In genomic region chrX:102493992-102494730, GRCm38 (mm10) we compare ENCODE assay signal across 9 mouse cellular contexts. TPM values are rescaled to one million over a fixed set of nuclear protein-coding genes. Genes with fewer than 3 reads are reported as not detected.
DNase-seq lines count a peak whose midpoint lies in the region; ATAC-seq and TF ChIP-seq lines count a peak whose summit lies in the region.
"Had no signal": no experiment of that assay in that cellular context is flagged by ENCODE, and none has a peak within 500 bp of the region (broad histone marks: within the 10 kb centered on the region; RNA-seq: fewer than 3 reads in every experiment).

No protein-coding gene starts in this region.

- H3K4me3 ChIP-seq in embryonic facial prominence, embryonic 11.5 days (ENCODE audit: low read depth, low read length): no peak overlapping the region
- no peak overlapping the region for H3K4me3 ChIP-seq in embryonic facial prominence, embryonic 10.5 days
- H3K4me3 ChIP-seq in liver, postnatal 0 days (ENCODE audit: low read depth, low read length): no peak overlapping the region
- no peak overlapping the region for H3K4me3 ChIP-seq in liver, embryonic 11.5 days (ENCODE audit: low read depth, low read length)
- H3K4me3 ChIP-seq in intestine, embryonic 16.5 days (ENCODE audit: low read length): no peak overlapping the region
- H3K4me3 ChIP-seq: limb, embryonic 13.5 days had no signal

- H3K27me3 ChIP-seq in embryonic facial prominence, embryonic 11.5 days (ENCODE audit: control insufficient read depth, insufficient read depth, low read length): no peaks in the 10 kb centered on the region
- peaks cover 51% of the 10 kb centered on the region for H3K27me3 ChIP-seq in embryonic facial prominence, embryonic 10.5 days (replicated peaks; ENCODE audit: low read depth, poor library complexity, severe bottlenecking)
- no peaks in the 10 kb centered on the region for H3K27me3 ChIP-seq in liver, postnatal 0 days (ENCODE audit: insufficient read depth, low read length)
- no peaks in the 10 kb centered on the region; the same call in 1 of the 2 replicates for H3K27me3 ChIP-seq in liver, embryonic 11.5 days (replicated peaks; ENCODE audit: control insufficient read depth, insufficient read depth, low read length)
- 0 out of 2 replicates have a peak, but pooled peaks cover 1% of the 10 kb centered on the region for H3K27me3 ChIP-seq in intestine, embryonic 16.5 days (replicated peaks; ENCODE audit: control insufficient read depth, insufficient read depth, low read length)

- no peaks in the 10 kb centered on the region for H3K9me3 ChIP-seq in embryonic facial prominence, embryonic 11.5 days (replicated peaks; ENCODE audit: control insufficient read depth, low read length)
- H3K9me3 ChIP-seq in embryonic facial prominence, embryonic 10.5 days: no peaks in the 10 kb centered on the region
- no peaks in the 10 kb centered on the region for H3K9me3 ChIP-seq in liver, postnatal 0 days (ENCODE audit: low read length)
- no peaks in the 10 kb centered on the region for H3K9me3 ChIP-seq in liver, embryonic 11.5 days (ENCODE audit: control insufficient read depth, low read length)
- no peaks in the 10 kb centered on the region for H3K9me3 ChIP-seq in intestine, embryonic 16.5 days (ENCODE audit: control insufficient read depth, low read length)
- H3K9me3 ChIP-seq: limb, embryonic 13.5 days had no signal

- TF ChIP-seq EP300 in liver, postnatal 0 days (IDR thresholded peaks at IDR 0.05; ENCODE audit: low read depth): no peak

- peak; percentile 36 for DNase-seq in embryonic facial prominence, embryonic 11.5 days (ENCODE audit: low spot score)
- no peak for DNase-seq in embryonic facial prominence, embryonic 10.5 days (ENCODE audit: low spot score)
- no peak for DNase-seq in liver, postnatal 0 days
- no peak for DNase-seq in liver, embryonic 11.5 days (ENCODE audit: low spot score)
- DNase-seq in NIH3T3 (ENCODE audit: low read depth): peak; percentile 67
- no peak for DNase-seq in spleen, postnatal 14 days (ENCODE audit: low spot score in 2 of 2)

- WGBS in embryonic facial prominence, embryonic 11.5 days: 70% methylated on average over 6 of the region's 6 CpGs
- 71% methylated on average over 6 of the region's 6 CpGs for WGBS in embryonic facial prominence, embryonic 10.5 days
- 65% methylated on average over 6 of the region's 6 CpGs for WGBS in liver, postnatal 0 days (ENCODE audit: insufficient replicate concordance)
- WGBS in liver, embryonic 11.5 days: 63% methylated on average over 6 of the region's 6 CpGs
- 69% methylated on average over 6 of the region's 6 CpGs for WGBS in intestine, embryonic 16.5 days

- no peaks in the 10 kb centered on the region for H3K36me3 ChIP-seq in embryonic facial prominence, embryonic 11.5 days (replicated peaks; ENCODE audit: control insufficient read depth, insufficient read depth, low read depth, low read length)
- H3K36me3 ChIP-seq in embryonic facial prominence, embryonic 10.5 days (replicated peaks): peaks cover 15% of the 10 kb centered on the region
- peaks cover under 1% of the 10 kb centered on the region for H3K36me3 ChIP-seq in liver, postnatal 0 days (replicated peaks; ENCODE audit: insufficient read depth, low read length)
- H3K36me3 ChIP-seq in liver, embryonic 11.5 days (ENCODE audit: control insufficient read depth, insufficient read depth, low read length): no peaks in the 10 kb centered on the region
- no peaks in the 10 kb centered on the region for H3K36me3 ChIP-seq in intestine, embryonic 16.5 days (ENCODE audit: control insufficient read depth, insufficient read depth, low read length)

- ATAC-seq in embryonic facial prominence, embryonic 11.5 days (replicated peaks; ENCODE audit: insufficient number of reproducible peaks, low FRiP score, low TSS enrichment, low read depth): no peak
- ATAC-seq in liver, postnatal 0 days: no peak
- ATAC-seq in liver, embryonic 11.5 days (replicated peaks; ENCODE audit: low FRiP score): no peak
- peak; percentile 45; the same call in 1 of the 2 replicates for ATAC-seq in megakaryocyte, adult 5-6 weeks (ENCODE audit: poor library complexity, severe bottlenecking)
- no peak for ATAC-seq in intestine, embryonic 16.5 days

- H3K4me1 ChIP-seq in embryonic facial prominence, embryonic 11.5 days (ENCODE audit: control insufficient read depth, insufficient read depth, low read length): no peaks in the 10 kb centered on the region
- H3K4me1 ChIP-seq in embryonic facial prominence, embryonic 10.5 days: no peaks in the 10 kb centered on the region
- H3K4me1 ChIP-seq in liver, postnatal 0 days (ENCODE audit: insufficient read depth): no peaks in the 10 kb centered on the region
- no peaks in the 10 kb centered on the region for H3K4me1 ChIP-seq in liver, embryonic 11.5 days (replicated peaks; ENCODE audit: control insufficient read depth, insufficient read depth, low read length)
- no peaks in the 10 kb centered on the region for H3K4me1 ChIP-seq in intestine, embryonic 16.5 days (ENCODE audit: control insufficient read depth, insufficient read depth, low read length)
- H3K4me1 ChIP-seq: limb, embryonic 13.5 days had no signal

- H3K9ac ChIP-seq in embryonic facial prominence, embryonic 11.5 days (replicated peaks; ENCODE audit: low read length): no peak overlapping the region
- H3K9ac ChIP-seq in liver, postnatal 0 days (replicated peaks): no peak overlapping the region
- H3K9ac ChIP-seq in liver, embryonic 11.5 days (ENCODE audit: low read depth, low read length): no peak overlapping the region
- H3K9ac ChIP-seq in intestine, embryonic 16.5 days (ENCODE audit: low read depth, low read length): no peak overlapping the region
- H3K9ac ChIP-seq: limb, embryonic 13.5 days had no signal

- TF ChIP-seq CTCF in liver, postnatal 0 days (IDR thresholded peaks at IDR 0.05; ENCODE audit: low read depth): peak; percentile 58

- no peak overlapping the region for H3K4me2 ChIP-seq in embryonic facial prominence, embryonic 11.5 days (ENCODE audit: low read depth, low read length)
- H3K4me2 ChIP-seq in liver, postnatal 0 days (ENCODE audit: low read depth, low read length): no peak overlapping the region
- no peak overlapping the region for H3K4me2 ChIP-seq in liver, embryonic 11.5 days
- H3K4me2 ChIP-seq in intestine, embryonic 16.5 days (ENCODE audit: low read depth, low read length): no peak overlapping the region
- H3K4me2 ChIP-seq: limb, embryonic 13.5 days had no signal

- no peak overlapping the region for H3K27ac ChIP-seq in embryonic facial prominence, embryonic 11.5 days (replicated peaks; ENCODE audit: low read depth, low read length)
- H3K27ac ChIP-seq in embryonic facial prominence, embryonic 10.5 days (replicated peaks): no peak overlapping the region
- no peak overlapping the region for H3K27ac ChIP-seq in liver, postnatal 0 days (ENCODE audit: low read depth)
- H3K27ac ChIP-seq in liver, embryonic 11.5 days (ENCODE audit: low read depth, low read length): no peak overlapping the region
- no peak overlapping the region for H3K27ac ChIP-seq in intestine, embryonic 16.5 days (ENCODE audit: low read length)
- H3K27ac ChIP-seq: limb, embryonic 13.5 days had no signal

RNA-seq across cellular contexts. Expression of gene Hdac8, which starts 11.0 kb away (rescaled TPM):
- polyA plus RNA-seq in embryonic facial prominence, embryonic 11.5 days (2014; fragmentation: Nextera tagmentation; extraction: Ambion mirVana): 3.2 and 4.2 TPM in 2 replicates
- polyA plus RNA-seq in embryonic facial prominence, embryonic 10.5 days (2016; fragmentation: Nextera tagmentation; extraction: Ambion mirVana): 7.8 and 11.5 TPM in 2 replicates
- polyA plus RNA-seq in liver, postnatal 0 days (2015; fragmentation: Nextera tagmentation; extraction: Ambion mirVana): 3.3 TPM in 2 replicates
- polyA plus RNA-seq in liver, embryonic 11.5 days (2014; fragmentation: Nextera tagmentation; extraction: Ambion mirVana): 2.4 and 4.2 TPM in 2 replicates
- 4.0 and 5.8 TPM in 2 replicates for total RNA-seq in megakaryocyte, adult 5-6 weeks (2015)
- 6.0 and 7.0 TPM in 2 replicates for total RNA-seq in megakaryocyte, adult 5-6 weeks (2017)
- polyA plus RNA-seq in intestine, embryonic 16.5 days (2015; fragmentation: Nextera tagmentation; extraction: Ambion mirVana): 7.7 and 8.2 TPM in 2 replicates

Comparison
In these comparisons a context has a peak if more than half of its experiments do, and no peak if none do; other contexts are left out.
1. DNase-seq: peak in embryonic facial prominence, embryonic 11.5 days (single experiment) and NIH3T3 (single experiment); none in embryonic facial prominence, embryonic 10.5 days (single experiment), liver, postnatal 0 days (single experiment), liver, embryonic 11.5 days (single experiment) and spleen, postnatal 14 days (0 of 2).